Mouse (Mus musculus): ENCODE measurements at regions not wholly inside any gene's neighbourhood (a gene's known extent, or its start where the extent isn't known, plus 50 kb on each side); places are given as distances from the start of the nearest gene placed in this dataset.

DNA sequence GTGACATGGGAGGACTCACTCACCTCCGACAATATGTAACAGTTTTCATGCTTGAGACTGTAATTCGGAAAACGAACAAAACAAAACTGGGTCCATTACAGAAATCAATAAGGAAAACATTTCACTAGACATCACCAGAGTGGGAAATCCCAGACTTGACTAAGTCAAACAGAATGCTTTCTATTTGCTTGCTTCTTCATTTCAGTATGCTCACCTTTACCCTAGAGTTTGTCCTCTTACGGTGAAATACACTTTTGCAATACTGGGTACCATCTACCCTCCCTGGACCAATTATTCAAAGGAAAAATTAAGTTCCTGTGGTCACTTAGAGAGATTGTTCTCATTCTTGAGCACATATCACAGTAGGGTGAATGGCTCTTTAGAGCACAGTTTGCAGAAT lies 613.4 kb upstream of the 4930412O13Rik start:
- no peak for ATAC-seq (ENCODE audit: insufficient number of reproducible peaks, insufficient read depth, low FRiP score, low read depth)
- WGBS: 85% methylated on average over 4 of the region's 4 CpGs
- no peak overlapping the region for H3K27ac ChIP-seq (replicated peaks in 1 of 2; ENCODE audit: control insufficient read depth in 1 of 2, insufficient read depth in 1 of 2, low read depth in 2 of 2, low read length in 2 of 2)

DNA sequence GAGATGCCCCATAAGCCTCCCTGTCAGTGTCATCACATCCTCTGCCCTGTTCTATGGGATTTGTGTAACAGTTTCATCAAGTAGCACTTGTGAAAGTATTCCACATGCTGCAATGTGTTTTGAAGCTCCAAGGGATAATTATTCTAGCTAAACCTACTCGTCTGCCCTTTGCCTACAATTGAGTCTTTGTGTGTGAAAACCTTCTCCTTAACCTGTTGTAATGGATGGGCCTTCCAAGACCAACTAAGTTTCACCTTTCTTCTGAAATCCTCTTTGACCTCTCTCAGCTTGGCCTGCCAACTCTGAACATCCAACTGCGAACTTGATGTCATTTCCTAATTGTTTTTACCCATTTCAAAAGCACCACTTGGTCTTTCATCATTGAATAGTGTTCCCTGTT lies 597.6 kb upstream of the 4930412O13Rik start:
- Histone ChIP-seq H3K4me1 (ENCODE audit: control insufficient read depth in 2 of 2, insufficient read depth in 2 of 2, low read length in 2 of 2) (no peaks in the 10 kb centered on the region), H3K36me3 (ENCODE audit: control insufficient read depth, insufficient read depth, low read length) (no peaks in the 10 kb centered on the region), H3K9ac (ENCODE audit: low read length) (no peak overlapping the region), H3K9me3 (ENCODE audit: control insufficient read depth, low read length) (no peaks in the 10 kb centered on the region), H3K4me3 (ENCODE audit: control insufficient read depth in 1 of 2, insufficient read depth in 1 of 2, low read depth in 1 of 2, low read length in 2 of 2) (no peak overlapping the region), H3K27ac (replicated peaks in 1 of 2; ENCODE audit: control insufficient read depth in 1 of 2, insufficient read depth in 1 of 2, low read depth in 2 of 2, low read length in 2 of 2) (no peak overlapping the region), H3K4me2 (ENCODE audit: low read length) (no peak overlapping the region), H3K27me3 (ENCODE audit: control insufficient read depth, insufficient read depth, low read length) (no peaks in the 10 kb centered on the region)
- WGBS: 67% methylated on average over 2 of the region's 2 CpGs
- ATAC-seq (ENCODE audit: insufficient number of reproducible peaks, insufficient read depth, low FRiP score, low read depth): no peak

More for the DNA sequence above, 613.4 kb upstream of the 4930412O13Rik start:
- H3K9ac ChIP-seq (ENCODE audit: low read length): no peak overlapping the region
- H3K9me3 ChIP-seq (ENCODE audit: control insufficient read depth, low read length): no peaks in the 10 kb centered on the region
- no peaks in the 10 kb centered on the region for H3K27me3 ChIP-seq (ENCODE audit: control insufficient read depth, insufficient read depth, low read length)
- no peaks in the 10 kb centered on the region for H3K4me1 ChIP-seq (ENCODE audit: control insufficient read depth in 2 of 2, insufficient read depth in 2 of 2, low read length in 2 of 2)
- H3K4me3 ChIP-seq (ENCODE audit: control insufficient read depth in 1 of 2, insufficient read depth in 1 of 2, low read depth in 1 of 2, low read length in 2 of 2): no peak overlapping the region
- no peaks in the 10 kb centered on the region for H3K36me3 ChIP-seq (ENCODE audit: control insufficient read depth, insufficient read depth, low read length)
- H3K4me2 ChIP-seq (ENCODE audit: low read length): no peak overlapping the region

DNA sequence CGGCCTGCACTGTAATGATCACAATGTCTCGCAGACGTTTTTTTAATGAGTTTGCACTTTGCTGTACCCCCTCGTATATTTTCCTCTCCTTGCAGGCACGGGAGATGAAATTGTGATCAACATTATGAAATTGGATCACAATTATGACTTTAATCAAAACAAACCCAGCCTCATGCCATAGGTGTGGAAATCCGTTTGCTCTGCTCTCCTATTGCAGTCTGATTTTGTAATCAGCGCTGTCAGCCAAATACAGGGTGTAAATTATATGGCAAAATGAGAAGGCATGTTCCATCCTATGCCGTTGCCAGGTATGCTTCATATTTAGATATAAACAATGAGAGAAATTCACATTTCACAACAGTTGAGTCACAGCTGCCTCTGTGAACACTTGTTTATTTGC lies 595.3 kb upstream of the 4930412O13Rik start:
- H3K4me1 ChIP-seq (ENCODE audit: control insufficient read depth in 2 of 2, insufficient read depth in 2 of 2, low read length in 2 of 2): no peaks in the 10 kb centered on the region
- H3K4me3 ChIP-seq (ENCODE audit: control insufficient read depth in 1 of 2, insufficient read depth in 1 of 2, low read depth in 1 of 2, low read length in 2 of 2): no peak overlapping the region
- no peaks in the 10 kb centered on the region for H3K27me3 ChIP-seq (ENCODE audit: control insufficient read depth, insufficient read depth, low read length)
- H3K4me2 ChIP-seq (ENCODE audit: low read length): no peak overlapping the region
- no peak overlapping the region for H3K27ac ChIP-seq (replicated peaks in 1 of 2; ENCODE audit: control insufficient read depth in 1 of 2, insufficient read depth in 1 of 2, low read depth in 2 of 2, low read length in 2 of 2)
- H3K36me3 ChIP-seq (ENCODE audit: control insufficient read depth, insufficient read depth, low read length): no peaks in the 10 kb centered on the region
- no peak overlapping the region for H3K9ac ChIP-seq (ENCODE audit: low read length)
- WGBS: 83% methylated on average over 8 of the region's 8 CpGs
- ATAC-seq (ENCODE audit: insufficient number of reproducible peaks, insufficient read depth, low FRiP score, low read depth): no peak
- H3K9me3 ChIP-seq (ENCODE audit: control insufficient read depth, low read length): no peaks in the 10 kb centered on the region

DNA sequence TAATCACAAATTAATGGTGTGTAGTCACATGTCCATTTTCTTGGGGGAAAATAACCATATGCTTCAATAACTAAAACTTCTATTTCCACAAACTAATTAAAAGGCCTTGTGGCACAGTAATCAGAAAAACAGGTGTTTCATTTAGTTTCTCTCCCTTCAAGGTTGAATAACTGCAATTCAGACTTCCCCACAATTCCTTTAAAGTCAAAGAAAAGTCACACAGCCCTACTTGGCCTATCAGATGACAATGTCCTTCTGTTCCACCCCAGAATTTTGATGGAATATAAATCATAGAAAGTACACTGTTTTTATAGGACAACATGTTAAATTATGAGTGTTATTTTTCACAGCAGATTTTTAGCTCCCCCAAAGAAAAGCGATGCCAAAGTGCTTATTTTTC lies 594.0 kb upstream of the 4930412O13Rik start:
- H3K4me2 ChIP-seq (ENCODE audit: low read length): no peak overlapping the region
- H3K9ac ChIP-seq (ENCODE audit: low read length): no peak overlapping the region
- no peak overlapping the region for H3K27ac ChIP-seq (replicated peaks in 1 of 2; ENCODE audit: control insufficient read depth in 1 of 2, insufficient read depth in 1 of 2, low read depth in 2 of 2, low read length in 2 of 2)
- no peak overlapping the region for H3K4me3 ChIP-seq (ENCODE audit: control insufficient read depth in 1 of 2, insufficient read depth in 1 of 2, low read depth in 1 of 2, low read length in 2 of 2)
- 92% methylated on average over 1 of the region's 1 CpGs for WGBS
- H3K36me3 ChIP-seq (ENCODE audit: control insufficient read depth, insufficient read depth, low read length): no peaks in the 10 kb centered on the region
- no peaks in the 10 kb centered on the region for H3K4me1 ChIP-seq (ENCODE audit: control insufficient read depth in 2 of 2, insufficient read depth in 2 of 2, low read length in 2 of 2)
- H3K27me3 ChIP-seq (ENCODE audit: control insufficient read depth, insufficient read depth, low read length): no peaks in the 10 kb centered on the region
- H3K9me3 ChIP-seq (ENCODE audit: control insufficient read depth, low read length): no peaks in the 10 kb centered on the region
- no peak for ATAC-seq (ENCODE audit: insufficient number of reproducible peaks, insufficient read depth, low FRiP score, low read depth)

DNA sequence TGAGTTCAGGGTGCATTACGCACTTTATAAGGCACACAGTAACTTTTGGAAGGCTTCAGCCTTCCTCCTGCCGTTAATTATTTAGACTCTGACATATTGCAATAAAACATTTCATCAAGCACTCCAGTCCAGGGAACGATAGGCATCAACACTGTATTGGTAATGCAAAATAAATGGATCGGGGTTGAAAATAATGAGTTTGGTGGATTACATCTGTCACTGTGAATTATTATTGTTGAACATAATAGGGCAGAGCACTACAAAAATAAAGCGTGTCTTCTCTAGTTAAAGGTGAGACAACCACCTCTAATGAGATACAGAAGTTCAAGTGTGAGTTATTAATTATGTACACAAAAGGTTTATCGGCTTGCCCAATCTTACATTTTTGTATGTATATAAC lies 593.4 kb upstream of the 4930412O13Rik start:
- WGBS: 87% methylated on average over 6 of the region's 6 CpGs
- no peak for ATAC-seq (ENCODE audit: insufficient number of reproducible peaks, insufficient read depth, low FRiP score, low read depth)
- H3K9ac ChIP-seq (ENCODE audit: low read length): no peak overlapping the region
- no peaks in the 10 kb centered on the region for H3K27me3 ChIP-seq (ENCODE audit: control insufficient read depth, insufficient read depth, low read length)
- no peaks in the 10 kb centered on the region for H3K36me3 ChIP-seq (ENCODE audit: control insufficient read depth, insufficient read depth, low read length)
- H3K4me2 ChIP-seq (ENCODE audit: low read length): no peak overlapping the region
- H3K4me1 ChIP-seq (ENCODE audit: control insufficient read depth in 2 of 2, insufficient read depth in 2 of 2, low read length in 2 of 2): no peaks in the 10 kb centered on the region
- no peak overlapping the region for H3K27ac ChIP-seq (replicated peaks in 1 of 2; ENCODE audit: control insufficient read depth in 1 of 2, insufficient read depth in 1 of 2, low read depth in 2 of 2, low read length in 2 of 2)
- H3K9me3 ChIP-seq (ENCODE audit: control insufficient read depth, low read length): no peaks in the 10 kb centered on the region
- H3K4me3 ChIP-seq (ENCODE audit: control insufficient read depth in 1 of 2, insufficient read depth in 1 of 2, low read depth in 1 of 2, low read length in 2 of 2): no peak overlapping the region

DNA sequence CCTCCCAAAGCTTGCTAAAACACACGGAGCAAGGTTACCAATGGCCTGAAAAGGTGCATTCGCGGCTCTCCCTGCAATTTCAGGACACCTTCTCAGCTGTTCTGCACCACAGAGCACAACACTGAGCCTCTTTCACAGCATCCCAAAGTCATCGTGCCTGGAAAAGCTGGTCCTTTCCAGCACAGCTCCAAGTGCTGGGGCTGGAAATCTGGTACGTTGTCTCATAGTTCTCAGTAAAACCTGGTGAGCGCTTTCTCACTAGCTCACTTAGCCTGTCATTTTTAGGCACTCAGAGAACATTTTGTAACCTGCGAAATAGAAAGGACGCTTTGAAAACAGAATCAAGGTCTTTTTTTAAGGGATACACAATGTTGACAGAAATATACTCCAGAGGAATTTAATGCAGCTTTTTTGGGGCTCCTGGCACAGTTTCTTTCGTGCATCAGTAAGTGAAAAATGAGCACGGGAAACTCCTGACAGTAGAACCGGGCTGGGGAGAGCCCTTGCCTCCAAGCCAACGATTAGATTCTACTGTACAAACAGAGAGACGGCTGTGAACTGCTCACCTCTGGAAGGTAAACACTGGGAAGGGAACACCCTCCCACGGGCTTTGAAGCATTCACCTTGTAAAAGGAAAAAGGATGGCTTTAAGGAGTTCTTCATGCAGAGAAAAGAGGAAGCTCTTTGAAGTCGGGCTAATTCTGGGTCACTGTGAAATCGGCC lies 549.3 kb upstream of the 4930412O13Rik start:
- Histone ChIP-seq H3K9me3 (ENCODE audit: control insufficient read depth, low read length) (no peaks in the 10 kb centered on the region), H3K27ac (replicated peaks in 1 of 2; ENCODE audit: control insufficient read depth in 1 of 2, insufficient read depth in 1 of 2, low read depth in 2 of 2, low read length in 2 of 2) (no peak overlapping the region), H3K27me3 (ENCODE audit: control insufficient read depth, insufficient read depth, low read length) (no peaks in the 10 kb centered on the region), H3K4me3 (ENCODE audit: control insufficient read depth in 1 of 2, insufficient read depth in 1 of 2, low read depth in 1 of 2, low read length in 2 of 2) (no peak overlapping the region), H3K4me1 (ENCODE audit: control insufficient read depth in 2 of 2, insufficient read depth in 2 of 2, low read length in 2 of 2) (no peaks in the 10 kb centered on the region), H3K36me3 (ENCODE audit: control insufficient read depth, insufficient read depth, low read length) (no peaks in the 10 kb centered on the region), H3K4me2 (ENCODE audit: low read length) (no peak overlapping the region), H3K9ac (ENCODE audit: low read length) (no peak overlapping the region)
- no peak for ATAC-seq (ENCODE audit: insufficient number of reproducible peaks, insufficient read depth, low FRiP score, low read depth)
- WGBS: 63% methylated on average over 16 of the region's 16 CpGs

DNA sequence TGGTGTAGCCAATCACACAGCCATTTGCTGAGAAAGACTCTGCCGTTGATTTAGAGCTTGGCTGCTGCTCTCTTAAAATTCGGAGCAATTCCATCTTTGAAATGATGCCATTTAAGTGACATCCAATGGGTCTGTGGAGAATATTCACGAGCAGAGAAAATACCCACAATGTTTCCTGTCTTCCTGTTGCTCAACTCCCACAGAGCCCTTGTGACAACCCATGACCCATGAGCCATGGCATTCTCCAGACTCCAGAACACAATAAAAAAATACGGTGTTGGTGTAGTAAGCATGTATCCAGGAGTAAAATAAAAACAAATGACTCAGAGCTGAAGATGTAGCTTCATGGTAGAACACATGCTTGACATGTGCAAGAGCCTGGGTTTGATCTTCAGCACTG lies 532.1 kb upstream of the 4930412O13Rik start:
- Histone ChIP-seq H3K36me3 (ENCODE audit: control insufficient read depth, insufficient read depth, low read length) (no peaks in the 10 kb centered on the region), H3K9ac (ENCODE audit: low read length) (no peak overlapping the region), H3K27me3 (ENCODE audit: control insufficient read depth, insufficient read depth, low read length) (no peaks in the 10 kb centered on the region), H3K27ac (replicated peaks in 1 of 2; ENCODE audit: control insufficient read depth in 1 of 2, insufficient read depth in 1 of 2, low read depth in 2 of 2, low read length in 2 of 2) (no peak overlapping the region), H3K4me2 (ENCODE audit: low read length) (no peak overlapping the region), H3K4me1 (ENCODE audit: control insufficient read depth in 2 of 2, insufficient read depth in 2 of 2, low read length in 2 of 2) (no peaks in the 10 kb centered on the region), H3K9me3 (ENCODE audit: control insufficient read depth, low read length) (no peaks in the 10 kb centered on the region), H3K4me3 (ENCODE audit: control insufficient read depth in 1 of 2, insufficient read depth in 1 of 2, low read depth in 1 of 2, low read length in 2 of 2) (no peak overlapping the region)
- ATAC-seq (ENCODE audit: insufficient number of reproducible peaks, insufficient read depth, low FRiP score, low read depth): no peak
- WGBS: 63% methylated on average over 4 of the region's 4 CpGs

DNA sequence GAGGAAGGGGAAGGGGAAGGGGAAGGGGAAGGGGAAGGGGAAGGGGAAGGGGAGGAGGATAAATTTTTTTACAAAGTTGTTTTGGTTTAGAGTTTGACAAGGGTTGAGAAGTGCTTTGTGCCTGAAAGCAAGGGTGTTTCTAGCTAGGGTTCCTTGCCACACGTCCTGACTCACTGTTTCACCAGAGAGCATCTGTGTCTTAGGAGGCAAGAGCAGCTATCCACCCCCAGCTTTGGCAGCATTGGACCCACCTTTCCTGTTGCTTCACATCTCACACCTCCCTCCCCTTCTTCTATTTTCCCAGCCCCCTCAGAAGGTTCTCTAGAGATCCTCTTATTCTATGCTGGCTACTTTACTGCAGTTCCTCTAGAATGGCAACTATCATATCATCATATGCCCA lies 531.1 kb upstream of the 4930412O13Rik start:
- no peak overlapping the region for H3K9ac ChIP-seq (ENCODE audit: low read length)
- WGBS: 47% methylated on average over 1 of the region's 1 CpGs

More for the DNA sequence above, 531.1 kb upstream of the 4930412O13Rik start:
- no peak overlapping the region for H3K4me3 ChIP-seq (ENCODE audit: control insufficient read depth in 1 of 2, insufficient read depth in 1 of 2, low read depth in 1 of 2, low read length in 2 of 2)
- ATAC-seq (ENCODE audit: insufficient number of reproducible peaks, insufficient read depth, low FRiP score, low read depth): no peak
- H3K4me1 ChIP-seq (ENCODE audit: control insufficient read depth in 2 of 2, insufficient read depth in 2 of 2, low read length in 2 of 2): no peaks in the 10 kb centered on the region
- no peaks in the 10 kb centered on the region for H3K36me3 ChIP-seq (ENCODE audit: control insufficient read depth, insufficient read depth, low read length)
- no peaks in the 10 kb centered on the region for H3K9me3 ChIP-seq (ENCODE audit: control insufficient read depth, low read length)
- H3K4me2 ChIP-seq (ENCODE audit: low read length): no peak overlapping the region
- H3K27me3 ChIP-seq (ENCODE audit: control insufficient read depth, insufficient read depth, low read length): no peaks in the 10 kb centered on the region
- no peak overlapping the region for H3K27ac ChIP-seq (replicated peaks in 1 of 2; ENCODE audit: control insufficient read depth in 1 of 2, insufficient read depth in 1 of 2, low read depth in 2 of 2, low read length in 2 of 2)

All from heart, embryonic 14.5 days (tissue).